Mouse (Mus musculus): ENCODE results near the gene Adcy6. TPM values are rescaled to one million over a fixed set of nuclear protein-coding genes. Genes with fewer than 3 reads are reported as not detected.
"Not testable (repeated sequence)": the region's sequence is repeated elsewhere in the genome, so short reads cannot be mapped to it uniquely, and the experiment has no call there.

The Adcy6 gene
- polyA plus RNA-seq, 1 experiment from 2014 or later = 0.34 TPM

DNA sequence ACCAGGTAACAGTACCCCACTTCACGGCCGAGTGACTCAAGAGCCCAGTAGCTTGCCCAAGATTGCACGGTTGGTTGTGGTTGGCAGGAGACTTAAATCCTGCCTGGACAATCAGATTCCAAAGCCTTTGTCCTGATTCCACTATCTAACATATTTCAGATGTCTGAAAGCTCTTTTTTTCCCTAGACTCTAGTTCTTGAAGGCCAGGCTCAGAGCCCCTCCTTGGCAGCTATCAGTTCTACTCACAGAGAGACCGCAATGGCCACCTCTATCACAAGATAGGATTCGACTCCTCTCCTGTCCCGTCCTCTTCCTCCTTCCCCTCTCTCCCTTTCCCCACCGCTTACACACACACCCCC, 8.1 kb downstream of the Adcy6 start:
- no peak overlapping the region for H3K27ac ChIP-seq
- H3K36me3 ChIP-seq (ENCODE audit: inconsistent target) = no peaks in the 10 kb centered on the region
- no peak overlapping the region for H3K4me3 ChIP-seq (ENCODE audit: inconsistent target)
- 88% methylated on average over 7 of the region's 7 CpGs for WGBS (ENCODE audit: missing documents)
- no peaks in the 10 kb centered on the region for H3K79me2 ChIP-seq (ENCODE audit: inconsistent target)

DNA sequence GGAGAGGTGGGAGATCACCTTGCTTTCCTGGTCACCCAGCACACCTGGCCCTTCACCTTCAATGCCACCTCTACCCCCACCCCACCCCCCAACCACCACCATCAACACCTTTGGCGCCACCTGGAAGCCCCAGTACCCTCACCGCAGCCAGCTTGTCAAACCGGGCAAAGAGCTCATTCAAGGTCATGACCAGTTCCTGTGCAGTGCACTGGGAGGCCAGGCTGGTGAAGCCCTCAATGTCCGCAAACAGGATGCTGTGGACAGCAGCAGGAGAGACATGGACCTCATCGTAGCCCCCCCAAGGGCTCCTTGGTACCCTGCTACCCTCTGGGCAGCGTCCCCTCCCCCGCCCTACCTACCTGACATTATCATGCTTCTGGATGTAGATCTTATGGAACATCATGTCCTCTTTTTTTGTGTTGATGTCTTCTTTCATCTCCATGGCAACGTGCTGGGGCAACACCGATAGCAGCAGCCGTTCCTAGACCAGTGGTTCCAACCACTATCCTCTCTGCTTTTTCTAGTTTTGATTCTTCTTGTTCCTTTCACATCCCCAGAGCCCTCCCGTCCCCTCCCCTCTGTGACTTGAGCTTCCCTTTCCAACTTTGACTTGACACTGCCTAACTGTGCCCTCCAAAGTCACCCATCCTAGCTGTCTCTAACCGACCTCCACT, 9.7 kb downstream of the Adcy6 start:
- Histone ChIP-seq H3K4me3 (ENCODE audit: inconsistent target) (no peak overlapping the region), H3K36me3 (ENCODE audit: inconsistent target) (no peaks in the 10 kb centered on the region), H3K79me2 (ENCODE audit: inconsistent target) (no peaks in the 10 kb centered on the region), H3K27ac (no peak overlapping the region)
- 93% methylated on average over 12 of the region's 12 CpGs for WGBS (ENCODE audit: missing documents)

DNA sequence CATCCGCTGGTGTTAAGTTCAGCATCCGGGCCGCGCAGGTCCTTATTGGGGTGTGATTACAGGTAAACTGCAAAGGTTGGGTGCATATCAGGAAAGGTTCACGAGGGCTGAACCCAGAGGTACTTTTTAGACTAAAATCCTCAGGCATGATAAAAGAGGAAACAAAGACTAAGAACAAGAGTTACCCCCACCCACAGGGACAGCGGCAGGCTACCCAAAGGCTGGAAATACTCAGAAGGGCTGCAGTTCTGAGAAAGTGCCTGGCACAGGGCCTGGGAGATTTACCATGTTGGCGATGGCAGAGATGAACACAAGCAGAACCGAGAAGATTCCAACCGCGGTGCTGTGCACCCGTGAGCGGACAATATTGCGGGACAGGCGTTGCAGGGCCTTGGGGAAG, 13.3 kb downstream of the Adcy6 start:
- H3K4me3 ChIP-seq (ENCODE audit: inconsistent target) = no peak overlapping the region
- 90% methylated on average over 14 of the region's 14 CpGs for WGBS (ENCODE audit: missing documents)
- H3K27ac ChIP-seq = no peak overlapping the region
- H3K79me2 ChIP-seq (ENCODE audit: inconsistent target) = no peaks in the 10 kb centered on the region
- no peaks in the 10 kb centered on the region for H3K36me3 ChIP-seq (ENCODE audit: inconsistent target)

DNA sequence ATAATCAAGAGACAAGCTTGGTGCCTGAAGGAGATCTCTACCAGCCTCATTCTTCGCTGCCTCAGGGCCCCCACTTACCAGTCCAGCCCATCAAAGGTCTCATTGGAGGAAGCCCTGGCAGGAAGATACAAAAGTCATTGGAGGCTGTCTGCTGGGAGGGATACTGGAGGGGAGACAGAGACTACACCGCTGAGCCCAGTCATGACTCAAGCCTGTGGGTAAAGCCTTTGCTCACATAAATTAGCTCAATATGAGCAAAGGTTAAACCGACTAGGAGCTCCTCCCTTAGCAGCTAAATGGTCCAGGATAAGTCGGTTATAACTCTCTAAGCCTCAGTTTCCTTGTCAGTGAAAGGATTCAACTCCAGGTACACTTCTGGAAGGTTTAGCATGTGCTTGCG, 14.8 kb downstream of the Adcy6 start:
- no peak overlapping the region for H3K27ac ChIP-seq
- H3K79me2 ChIP-seq (ENCODE audit: inconsistent target) = no peaks in the 10 kb centered on the region
- H3K36me3 ChIP-seq (ENCODE audit: inconsistent target) = no peaks in the 10 kb centered on the region
- H3K4me3 ChIP-seq (ENCODE audit: inconsistent target) = no peak overlapping the region
- WGBS (ENCODE audit: missing documents) = 93% methylated on average over 5 of the region's 5 CpGs

DNA sequence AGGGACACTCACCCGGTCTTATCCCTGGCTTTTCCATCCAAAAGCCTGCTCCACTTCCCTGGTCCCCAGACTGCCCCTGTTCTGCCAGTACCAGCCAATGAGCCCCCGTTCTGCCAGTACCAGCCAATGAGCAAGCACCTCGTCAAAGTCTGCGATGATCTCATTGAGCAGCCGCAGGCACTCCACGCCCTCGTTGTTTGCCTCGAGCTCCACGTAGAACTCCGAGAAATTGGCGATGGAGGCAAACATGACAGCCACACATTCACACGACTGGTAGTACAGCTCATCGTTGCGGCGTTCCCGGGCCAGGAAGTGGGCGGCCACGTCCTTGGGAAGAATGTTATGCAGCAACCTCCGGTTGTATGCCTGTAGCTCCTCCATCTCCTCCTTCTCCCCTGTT, 15.7 kb downstream of the Adcy6 start:
- WGBS (ENCODE audit: missing documents) = 94% methylated on average over 19 of the region's 19 CpGs
- no peaks in the 10 kb centered on the region for H3K36me3 ChIP-seq (ENCODE audit: inconsistent target)
- no peak overlapping the region for H3K27ac ChIP-seq
- H3K4me3 ChIP-seq (ENCODE audit: inconsistent target) = no peak overlapping the region
- no peaks in the 10 kb centered on the region for H3K79me2 ChIP-seq (ENCODE audit: inconsistent target)

DNA sequence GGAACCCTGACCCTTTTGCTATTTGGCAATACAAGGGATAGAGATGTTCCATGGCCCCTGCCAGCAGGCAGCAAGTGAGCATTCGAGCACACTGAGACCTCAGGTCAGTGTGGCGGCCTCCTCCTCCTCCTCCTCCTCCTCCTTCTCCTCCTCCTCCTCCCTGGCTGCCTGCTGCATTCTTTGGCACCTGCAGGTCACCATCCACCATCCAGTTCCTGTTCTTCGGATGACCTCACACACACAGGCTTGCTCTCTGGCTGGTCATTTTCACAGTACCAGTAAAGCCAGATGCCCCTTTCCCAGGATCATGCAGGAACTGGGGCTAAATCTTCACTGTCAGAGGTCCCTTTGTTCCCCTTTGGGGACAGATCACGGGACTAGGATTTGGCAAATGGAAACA, 18.5 kb downstream of the Adcy6 start:
- no peaks in the 10 kb centered on the region for H3K79me2 ChIP-seq (ENCODE audit: inconsistent target)
- 79% methylated on average over 3 of the region's 4 CpGs for WGBS (ENCODE audit: missing documents)
- no peak overlapping the region for H3K27ac ChIP-seq
- no peak overlapping the region for H3K4me3 ChIP-seq (ENCODE audit: inconsistent target)
- H3K36me3 ChIP-seq (ENCODE audit: inconsistent target) = no peaks in the 10 kb centered on the region

DNA sequence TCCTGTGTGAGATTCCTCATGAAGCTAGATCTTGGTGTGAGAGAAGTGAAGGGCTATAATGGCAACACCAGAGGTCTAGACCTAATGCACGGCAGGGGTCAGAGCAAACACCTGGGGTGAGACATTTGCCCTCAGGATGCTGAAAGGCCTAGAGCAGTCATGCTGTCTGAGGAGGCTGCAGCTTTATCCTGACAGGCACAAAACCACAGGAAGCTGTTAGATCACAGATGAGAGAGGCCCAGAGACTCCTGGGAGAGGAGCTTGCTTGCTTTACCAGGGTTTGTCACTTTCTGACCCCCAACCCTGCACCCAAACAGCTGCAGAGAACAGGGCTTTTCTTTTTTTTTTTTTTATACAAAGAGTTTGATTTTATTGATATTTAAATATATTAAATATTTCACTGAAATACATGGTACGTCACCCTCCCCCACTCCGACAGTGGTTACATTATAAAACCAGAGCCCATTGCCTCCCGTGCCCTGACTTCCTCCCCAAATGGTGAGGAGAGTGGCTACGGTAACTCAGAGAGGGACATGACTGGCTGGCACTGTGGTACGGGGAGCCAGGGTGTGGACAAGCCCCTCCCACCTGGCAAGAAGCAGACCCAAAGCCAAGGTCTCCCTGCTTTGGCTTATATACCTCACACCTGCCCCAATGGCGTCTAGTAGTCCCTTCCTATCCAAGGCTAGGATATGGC, 20.1 kb downstream of the Adcy6 start:
- Histone ChIP-seq H3K36me3 (ENCODE audit: inconsistent target) (no peaks in the 10 kb centered on the region), H3K27ac (no peak overlapping the region), H3K4me3 (ENCODE audit: inconsistent target) (no peak overlapping the region), H3K79me2 (ENCODE audit: inconsistent target) (no peaks in the 10 kb centered on the region)
- WGBS (ENCODE audit: missing documents) = 36% methylated on average over 7 of the region's 7 CpGs

DNA sequence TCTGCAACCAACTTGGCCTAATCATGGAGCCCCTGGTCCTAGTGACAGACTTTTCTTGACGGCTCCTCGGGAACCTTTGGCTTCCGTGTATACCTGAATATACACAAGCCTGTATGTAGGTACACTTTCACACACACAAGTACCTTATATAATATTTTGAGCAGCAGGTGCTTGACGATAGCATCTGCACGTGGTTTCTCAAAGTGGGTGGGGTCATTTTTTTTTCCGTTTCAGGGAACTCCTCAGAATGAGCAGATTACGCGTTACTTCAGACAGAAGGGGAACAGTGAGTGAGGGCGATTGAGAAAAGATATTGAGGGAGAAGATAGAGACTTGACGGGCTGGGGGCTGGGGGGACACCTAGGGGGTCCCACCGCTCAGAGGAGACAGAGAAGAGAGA, 22.1 kb downstream of the Adcy6 start:
- whole genome bisulfite sequencing (ENCODE audit: missing documents) = 55% methylated on average over 11 of the region's 11 CpGs
- no peak overlapping the region for H3K4me3 ChIP-seq (ENCODE audit: inconsistent target)
- H3K27ac ChIP-seq = no peak overlapping the region
- H3K79me2 ChIP-seq (ENCODE audit: inconsistent target) = no peaks in the 10 kb centered on the region
- H3K36me3 ChIP-seq (ENCODE audit: inconsistent target) = no peaks in the 10 kb centered on the region

DNA sequence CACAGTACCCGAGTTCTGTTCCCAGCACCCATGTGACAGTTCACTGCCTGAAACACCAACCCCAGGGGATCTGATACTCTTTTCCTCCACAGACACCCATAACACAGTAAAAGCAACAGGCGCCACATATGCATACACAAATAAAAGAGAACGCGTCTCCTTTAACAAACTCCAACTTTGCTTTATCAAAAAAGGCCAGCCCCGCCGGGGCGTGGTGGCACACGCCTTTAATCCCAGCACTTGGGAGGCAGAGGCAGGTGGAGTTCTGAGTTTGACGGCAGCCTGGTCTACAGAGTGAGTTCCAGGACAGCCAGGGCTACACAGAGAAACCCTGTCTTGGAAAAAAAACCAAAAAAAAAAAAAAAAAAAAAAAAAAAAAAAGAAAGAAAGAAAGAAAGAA, 23.7 kb downstream of the Adcy6 start:
- H3K27ac ChIP-seq; H3K36me3 ChIP-seq (ENCODE audit: inconsistent target); H3K79me2 ChIP-seq (ENCODE audit: inconsistent target); H3K4me3 ChIP-seq (ENCODE audit: inconsistent target): not testable (repeated sequence)
- WGBS (ENCODE audit: missing documents) = 92% methylated on average over 8 of the region's 9 CpGs

DNA sequence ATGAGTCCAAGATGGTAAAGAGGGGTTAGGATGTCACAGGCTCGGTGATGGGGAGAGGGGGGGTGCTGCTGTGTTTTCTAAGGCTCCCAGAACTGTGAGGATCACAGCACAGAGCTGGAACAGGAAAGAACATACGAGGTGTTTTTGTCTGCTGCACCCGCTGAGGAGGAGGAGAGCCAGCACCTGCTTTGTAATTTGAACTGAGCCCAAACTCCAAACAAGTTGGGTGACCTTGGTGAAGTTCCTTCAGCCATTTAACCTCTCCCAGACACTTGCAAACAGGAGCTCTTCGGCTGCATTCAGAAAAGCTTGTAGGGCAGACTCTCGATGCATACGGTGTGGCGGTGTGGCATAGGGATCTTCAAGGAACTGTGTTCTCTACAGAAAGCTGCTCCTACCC, 24.5 kb downstream of the Adcy6 start:
- Histone ChIP-seq H3K4me3 (ENCODE audit: inconsistent target) (no peak overlapping the region), H3K79me2 (ENCODE audit: inconsistent target) (no peaks in the 10 kb centered on the region), H3K27ac (no peak overlapping the region), H3K36me3 (ENCODE audit: inconsistent target) (no peaks in the 10 kb centered on the region)
- WGBS (ENCODE audit: missing documents) = 79% methylated on average over 7 of the region's 7 CpGs

DNA sequence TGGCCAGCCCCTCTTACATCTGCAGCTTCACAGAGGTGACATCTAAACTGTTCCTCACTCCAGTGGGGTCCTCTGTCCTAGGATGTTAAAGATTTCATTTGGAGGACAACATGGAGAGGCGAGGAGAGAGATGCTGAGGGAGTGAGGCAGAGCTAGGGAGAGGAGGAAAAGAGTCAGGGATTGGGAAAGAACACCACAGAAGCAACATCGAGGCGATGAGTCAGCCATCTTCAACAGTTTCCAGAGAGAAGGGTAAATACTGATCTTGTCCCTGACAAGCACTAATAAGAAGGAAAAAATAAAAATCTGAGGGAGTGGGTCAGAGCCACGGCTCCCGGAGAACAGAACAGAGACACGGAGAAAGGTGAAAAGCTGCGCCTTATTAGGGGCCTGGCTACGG, 26.9 kb downstream of the Adcy6 start:
- no peaks in the 10 kb centered on the region for H3K79me2 ChIP-seq (ENCODE audit: inconsistent target)
- no peak overlapping the region for H3K4me3 ChIP-seq (ENCODE audit: inconsistent target)
- H3K36me3 ChIP-seq (ENCODE audit: inconsistent target) = no peaks in the 10 kb centered on the region
- 82% methylated on average over 8 of the region's 8 CpGs for WGBS (ENCODE audit: missing documents)
- H3K27ac ChIP-seq = no peak overlapping the region

DNA sequence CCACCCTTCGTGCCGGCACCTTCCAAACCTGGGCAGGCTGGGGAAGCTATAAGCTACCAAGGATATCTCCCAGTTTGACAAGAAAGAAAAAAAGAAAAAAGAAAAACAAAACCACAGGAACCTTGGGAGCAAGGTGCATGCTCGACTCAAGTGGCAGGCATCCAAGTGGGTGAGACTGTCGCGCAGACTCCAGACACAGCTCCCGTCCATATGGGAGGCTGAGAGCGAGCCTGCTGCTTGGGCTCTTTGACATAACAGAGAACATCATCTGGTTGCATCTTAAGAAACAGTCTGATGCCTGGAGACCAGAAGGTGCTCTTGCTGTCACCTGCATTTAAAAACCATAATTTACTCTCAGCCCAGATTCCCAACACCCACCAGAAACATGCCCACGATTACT, 27.5 kb downstream of the Adcy6 start:
- no peak overlapping the region for H3K27ac ChIP-seq
- H3K36me3 ChIP-seq (ENCODE audit: inconsistent target) = no peaks in the 10 kb centered on the region
- 71% methylated on average over 8 of the region's 8 CpGs for WGBS (ENCODE audit: missing documents)
- H3K4me3 ChIP-seq (ENCODE audit: inconsistent target) = no peak overlapping the region
- H3K79me2 ChIP-seq (ENCODE audit: inconsistent target) = no peaks in the 10 kb centered on the region

DNA sequence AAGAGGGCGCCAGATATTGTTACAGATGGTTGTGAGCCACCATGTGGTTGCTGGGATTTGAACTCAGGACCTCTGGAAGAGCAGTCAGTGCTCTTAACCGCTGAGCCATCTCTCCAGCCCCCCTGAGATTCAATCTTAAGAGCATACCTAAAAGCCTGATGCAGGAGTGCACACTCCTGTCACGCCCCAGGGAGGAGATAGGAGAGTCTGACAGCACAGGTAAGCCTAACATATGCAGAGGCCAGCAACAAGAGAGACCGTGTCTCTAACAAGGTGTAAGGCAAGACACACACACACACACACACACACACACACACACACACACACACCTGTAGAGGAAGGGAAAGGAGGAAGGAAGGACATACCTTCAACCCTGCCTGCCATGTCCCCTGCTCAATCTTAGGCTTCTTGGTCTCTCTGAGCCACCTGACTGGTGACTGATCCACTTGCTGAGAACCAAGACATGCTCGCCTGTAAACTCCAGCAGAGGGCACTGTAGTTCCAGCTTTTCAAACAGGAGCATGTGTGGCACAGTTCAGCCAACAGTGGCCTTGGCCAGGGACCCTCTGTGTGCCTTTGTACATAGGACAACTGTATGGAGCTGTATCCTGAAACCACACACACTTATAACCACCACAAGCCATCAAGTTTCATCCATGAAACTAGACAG, 29.9 kb downstream of the Adcy6 start:
- 48% methylated on average over 3 of the region's 5 CpGs for WGBS (ENCODE audit: missing documents)
- H3K4me3 ChIP-seq (ENCODE audit: inconsistent target) = no peak overlapping the region
- no peaks in the 10 kb centered on the region for H3K36me3 ChIP-seq (ENCODE audit: inconsistent target)
- H3K27ac ChIP-seq = no peak overlapping the region
- H3K79me2 ChIP-seq (ENCODE audit: inconsistent target) = no peaks in the 10 kb centered on the region

DNA sequence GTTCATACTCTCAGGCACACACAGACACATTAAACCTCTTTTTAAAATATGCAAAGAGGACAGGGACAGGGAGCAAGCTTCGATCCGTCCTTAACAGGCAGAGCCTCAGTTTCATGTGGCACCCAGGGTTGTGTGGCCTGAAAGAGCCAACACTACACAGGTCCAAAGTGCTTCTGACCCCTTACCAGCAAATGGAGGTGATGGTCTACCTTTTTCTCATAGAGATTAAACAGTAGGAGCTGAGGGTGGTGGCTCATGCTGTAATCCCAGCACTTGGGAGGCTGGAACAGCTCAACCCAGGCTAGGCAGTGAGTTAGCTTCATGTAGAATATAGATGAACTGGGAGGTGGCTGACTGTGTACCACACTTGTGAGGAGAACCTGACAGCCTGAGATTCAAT, 30.6 kb downstream of the Adcy6 start:
- 96% methylated on average over 2 of the region's 2 CpGs for WGBS (ENCODE audit: missing documents)

DNA sequence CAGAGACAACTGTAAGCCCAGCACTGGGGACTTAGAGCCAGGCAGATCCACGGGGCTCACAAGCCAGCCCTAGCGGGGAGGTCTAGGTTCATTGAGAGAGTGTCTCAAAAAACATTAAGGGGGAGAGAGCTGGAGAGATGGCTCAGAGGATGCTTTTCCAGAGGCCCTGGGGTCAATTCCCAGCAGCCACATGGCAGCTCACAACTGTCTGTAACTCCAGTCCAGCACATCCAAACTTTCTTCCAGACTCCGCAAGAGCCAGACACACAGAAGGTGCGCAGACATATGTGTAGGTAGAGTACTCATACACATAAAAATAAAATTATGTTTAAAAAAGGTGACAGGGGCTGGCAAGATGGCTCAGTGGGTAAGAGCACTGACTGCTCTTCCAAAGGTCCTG, 36.6 kb downstream of the Adcy6 start:
- peaks cover 8% of the 10 kb centered on the region for H3K79me2 ChIP-seq (ENCODE audit: inconsistent target)
- WGBS (ENCODE audit: missing documents) = 88% methylated on average over 4 of the region's 4 CpGs

More for the DNA sequence above, 30.6 kb downstream of the Adcy6 start:
- Histone ChIP-seq H3K79me2 (ENCODE audit: inconsistent target) (no peaks in the 10 kb centered on the region), H3K27ac (no peak overlapping the region), H3K36me3 (ENCODE audit: inconsistent target) (no peaks in the 10 kb centered on the region), H3K4me3 (ENCODE audit: inconsistent target) (no peak overlapping the region)

More for the DNA sequence above, 36.6 kb downstream of the Adcy6 start:
- Histone ChIP-seq H3K36me3 (ENCODE audit: inconsistent target) (no peaks in the 10 kb centered on the region), H3K4me3 (ENCODE audit: inconsistent target) (no peak overlapping the region), H3K27ac (no peak overlapping the region)
